Mouse (Mus musculus) megakaryocyte, embryonic 14.5 days (primary cell): ENCODE measurements around the gene Fpgs.

Experiments
- FLI1 ChIP-seq: IDR thresholded peaks from 2 replicates; pipeline ENCODE4 v1.6.1; 2012; ENCODE audit warnings: low read length, inconsistent platforms, mixed read lengths
- GATA1 ChIP-seq: IDR thresholded peaks from 3 replicates; pipeline ENCODE4 v1.6.1; 2012; ENCODE audit warnings: mixed read lengths, low read length, inconsistent platforms, borderline replicate concordance

DNA sequence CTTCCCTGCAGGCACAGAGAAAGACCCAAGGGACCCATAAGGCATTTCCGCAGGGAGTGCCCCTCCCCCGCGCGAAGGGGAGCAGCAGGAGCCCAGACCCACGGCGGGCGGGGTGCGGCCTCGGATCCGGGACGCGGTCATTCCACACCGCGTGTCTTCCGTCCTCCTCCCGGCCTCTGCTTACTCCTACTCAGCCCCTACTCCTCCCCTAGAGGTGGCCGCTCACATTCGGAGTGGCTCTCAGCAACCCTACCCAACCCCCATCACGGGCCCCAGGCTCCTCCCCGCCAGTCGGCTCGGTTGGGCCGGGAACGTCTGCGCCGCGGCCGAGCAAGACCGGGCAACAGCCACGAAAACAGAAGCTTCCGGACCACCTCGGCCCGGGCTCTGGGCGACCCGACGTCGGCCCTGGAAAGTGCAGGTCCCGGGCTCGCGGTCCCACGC, 8.2 kb upstream of the Fpgs start:
- no peak for TF ChIP-seq GATA1
- no peak for TF ChIP-seq FLI1
